Mouse (Mus musculus) limb, embryonic 11.5 days (tissue): ENCODE measurements at regions not wholly inside any gene's neighbourhood (a gene's known extent, or its start where the extent isn't known, plus 50 kb on each side); places are given as distances from the start of the nearest gene placed in this dataset.

Experiments used
- ATAC-seq: fragments of 200-750 bp; cut with Nextera tagmentation; 2 replicates; pipeline ENCODE4 v1.8.0; 2017; ENCODE audit warnings: low read depth; ENCODE audit not compliant: insufficient number of reproducible peaks, low FRiP score, low TSS enrichment
- DNase-seq: peaks from one replicate; pipeline ENCODE4 v3.0.0-alpha.2; 2015; ENCODE audit warnings: low spot score
- H3K27ac ChIP-seq: fragments of 300-500 bp; sonication (generic); replicated peaks from 2 replicates; pipeline ENCODE4 v1.5.1; 2014; ENCODE audit warnings: low read depth, mild to moderate bottlenecking, low read length
- H3K27me3 ChIP-seq: fragments of 300-500 bp; sonication (generic); 2 replicates; pipeline ENCODE4 v1.6.1; 2014; ENCODE audit warnings: mild to moderate bottlenecking, low read length, mixed read lengths; ENCODE audit not compliant: control insufficient read depth, insufficient read depth
- H3K36me3 ChIP-seq: fragments of 300-500 bp; sonication (generic); 2 replicates; pipeline ENCODE4 v1.6.1; 2014; ENCODE audit warnings: mild to moderate bottlenecking, low read length, moderate library complexity, mixed read lengths; ENCODE audit not compliant: control insufficient read depth, insufficient read depth
- H3K4me1 ChIP-seq: fragments of 300-500 bp; sonication (generic); 2 replicates; pipeline ENCODE4 v1.6.1; 2014; ENCODE audit warnings: low read length, mixed read lengths; ENCODE audit not compliant: control insufficient read depth, insufficient read depth
- H3K4me2 ChIP-seq: fragments of 300-500 bp; sonication (generic); 2 replicates; pipeline ENCODE4 v1.6.1; 2014; ENCODE audit warnings: low read depth, mild to moderate bottlenecking, moderate library complexity; ENCODE audit not compliant: severe bottlenecking
- H3K4me3 ChIP-seq: fragments of 300-500 bp; sonication (generic); 2 replicates; pipeline ENCODE4 v1.5.1; 2014; ENCODE audit warnings: low read depth, low read length
- H3K9ac ChIP-seq: fragments of 300-500 bp; sonication (generic); 2 replicates; pipeline ENCODE4 v1.6.1; 2014; ENCODE audit warnings: mild to moderate bottlenecking, low read length
- H3K9me3 ChIP-seq: fragments of 300-500 bp; sonication (generic); 2 replicates; pipeline ENCODE4 v1.6.1; 2016; ENCODE audit warnings: low read length; ENCODE audit not compliant: control insufficient read depth
- WGBS: fragments of 180-500 bp; shearing (Covaris S2); extraction: QIAGEN DNeasy Blood & Tissue Kit; methylation state at CpG from one replicate; pipeline ENCODE4 v1.1.7; 2014; 5-methylcytosine and 5-hydroxymethylcytosine counted together

- 72% methylated on average over 3 of the region's 3 CpGs for WGBS
- ATAC-seq = no peak
These were observed 234.6 kb upstream of the 4930412O13Rik start for GRCm38 (mm10) chr2:9646466-9646865.

DNA sequence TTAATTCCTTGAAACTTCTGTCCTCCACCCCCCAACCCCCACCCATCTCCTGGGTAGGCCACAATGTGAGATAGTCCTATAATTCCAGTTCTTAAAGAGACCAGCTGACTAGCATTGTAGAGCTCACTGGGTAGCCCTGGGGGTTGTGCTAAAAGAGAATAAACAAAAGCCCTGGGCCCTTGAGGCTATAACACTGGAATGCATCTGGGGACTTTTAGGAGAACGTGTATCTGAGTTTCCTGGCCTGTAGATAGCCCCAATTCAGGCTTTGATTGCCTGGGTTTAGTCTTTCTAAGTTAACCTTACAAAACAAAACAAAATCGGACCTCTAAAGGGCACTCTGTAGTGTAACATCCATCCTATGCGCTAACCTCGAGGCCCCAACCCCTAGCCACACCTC lies 234.1 kb upstream of the 4930412O13Rik start:
- Histone ChIP-seq H3K27ac (no peak overlapping the region), H3K27me3 (no peaks in the 10 kb centered on the region), H3K4me1 (no peaks in the 10 kb centered on the region), H3K9me3 (no peaks in the 10 kb centered on the region), H3K4me2 (no peak overlapping the region), H3K4me3 (no peak overlapping the region), H3K36me3 (no peaks in the 10 kb centered on the region), H3K9ac (no peak overlapping the region)
- ATAC-seq (no peak), DNase-seq (no peak)
- 33% methylated on average over 4 of the region's 4 CpGs for whole genome bisulfite sequencing

More at GRCm38 (mm10) chr2:9646466-9646865, 234.6 kb upstream of the 4930412O13Rik start:
- no peaks in the 10 kb centered on the region for H3K4me1 ChIP-seq
- no peak overlapping the region for H3K4me2 ChIP-seq
- no peaks in the 10 kb centered on the region for H3K36me3 ChIP-seq
- no peaks in the 10 kb centered on the region for H3K9me3 ChIP-seq
- H3K9ac ChIP-seq = no peak overlapping the region
- no peak for DNase-seq
- H3K4me3 ChIP-seq = no peak overlapping the region
- no peak overlapping the region for H3K27ac ChIP-seq
- no peaks in the 10 kb centered on the region for H3K27me3 ChIP-seq

- Histone ChIP-seq H3K4me2 (no peak overlapping the region), H3K27ac (no peak overlapping the region), H3K4me1 (no peaks in the 10 kb centered on the region), H3K27me3 (no peaks in the 10 kb centered on the region), H3K36me3 (no peaks in the 10 kb centered on the region), H3K4me3 (no peak overlapping the region), H3K9ac (no peak overlapping the region), H3K9me3 (no peaks in the 10 kb centered on the region)
- no peak for DNase-seq
- no peak for ATAC-seq
- 82% methylated on average over 1 of the region's 1 CpGs for WGBS
These were observed 231.0 kb upstream of the 4930412O13Rik start for GRCm38 (mm10) chr2:9650082-9650481.

GRCm38 (mm10) chr2:9658880-9659279 lies 222.2 kb upstream of the 4930412O13Rik start:
- Histone ChIP-seq H3K4me2 (no peak overlapping the region), H3K36me3 (no peaks in the 10 kb centered on the region), H3K27me3 (no peaks in the 10 kb centered on the region), H3K27ac (no peak overlapping the region), H3K9me3 (no peaks in the 10 kb centered on the region), H3K4me1 (no peaks in the 10 kb centered on the region), H3K9ac (no peak overlapping the region), H3K4me3 (no peak overlapping the region)
- ATAC-seq (no peak), DNase-seq (no peak)
- WGBS = 90% methylated on average over 4 of the region's 4 CpGs

- no peak overlapping the region for H3K4me3 ChIP-seq
- no peaks in the 10 kb centered on the region for H3K36me3 ChIP-seq
- DNase-seq = no peak
- H3K9ac ChIP-seq = no peak overlapping the region
- no peaks in the 10 kb centered on the region for H3K4me1 ChIP-seq
- no peak for ATAC-seq
- H3K27me3 ChIP-seq = no peaks in the 10 kb centered on the region
- H3K9me3 ChIP-seq = no peaks in the 10 kb centered on the region
- H3K4me2 ChIP-seq = no peak overlapping the region
- no peak overlapping the region for H3K27ac ChIP-seq
- WGBS = 84% methylated on average over 4 of the region's 4 CpGs
These were observed 211.4 kb upstream of the 4930412O13Rik start for GRCm38 (mm10) chr2:9669621-9670020.

DNA sequence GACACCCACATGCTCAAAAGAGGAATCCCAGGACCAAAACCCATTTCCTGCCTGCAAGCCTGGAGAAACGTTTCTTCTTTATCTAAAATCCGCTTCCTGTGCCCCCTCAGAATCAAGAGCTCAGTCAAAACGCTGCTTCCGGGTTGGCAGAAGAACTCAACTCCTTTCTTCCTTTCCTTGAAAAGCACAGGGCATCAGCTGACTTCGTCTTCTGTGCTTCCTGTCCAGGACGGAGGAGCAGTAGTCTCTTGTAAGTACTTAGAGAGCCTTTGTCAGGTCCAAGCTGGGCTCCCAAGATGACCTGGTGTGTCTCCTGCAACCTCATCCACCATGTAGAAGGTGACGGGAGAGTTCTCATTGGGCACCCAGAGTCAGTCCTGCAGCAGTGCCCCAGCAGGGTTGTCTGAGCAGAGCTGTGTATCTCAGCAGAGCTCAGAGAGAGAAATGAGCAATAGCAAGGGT lies 199.3 kb upstream of the 4930412O13Rik start:
- WGBS = 71% methylated on average over 7 of the region's 7 CpGs
- ATAC-seq (no peak), DNase-seq (no peak)
- Histone ChIP-seq H3K4me1 (no peaks in the 10 kb centered on the region), H3K27me3 (no peaks in the 10 kb centered on the region), H3K4me2 (no peak overlapping the region), H3K9ac (no peak overlapping the region), H3K36me3 (no peaks in the 10 kb centered on the region), H3K9me3 (no peaks in the 10 kb centered on the region), H3K4me3 (no peak overlapping the region), H3K27ac (no peak overlapping the region)

DNA sequence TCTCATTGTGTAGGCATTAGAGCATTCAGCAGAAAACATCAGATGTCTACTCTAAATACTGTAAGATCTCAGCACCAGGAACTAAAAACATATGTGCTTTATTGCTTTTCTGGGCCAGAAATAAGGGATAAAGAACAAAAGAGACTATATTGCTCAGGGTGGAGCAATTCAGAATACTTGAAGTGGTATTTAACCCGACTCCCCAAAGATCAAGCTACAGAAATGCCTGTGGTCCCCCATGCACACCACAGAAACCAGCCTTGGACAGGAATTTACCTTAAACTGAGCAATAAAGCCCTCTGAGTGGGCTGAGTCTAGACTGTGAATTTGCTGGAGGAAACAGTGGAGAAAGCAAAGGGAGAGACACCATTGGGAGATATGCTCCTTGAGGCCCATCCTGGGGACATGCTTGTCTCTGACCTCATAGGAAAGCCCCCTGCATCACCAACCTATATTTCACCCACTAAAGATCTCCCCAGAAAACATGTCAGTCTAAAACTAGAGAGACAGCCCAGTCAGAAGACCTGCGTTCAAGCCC lies 197.3 kb upstream of the 4930412O13Rik start:
- Histone ChIP-seq H3K9ac (no peak overlapping the region), H3K4me3 (no peak overlapping the region), H3K27me3 (no peaks in the 10 kb centered on the region), H3K36me3 (no peaks in the 10 kb centered on the region), H3K4me2 (no peak overlapping the region), H3K9me3 (no peaks in the 10 kb centered on the region), H3K4me1 (no peaks in the 10 kb centered on the region), H3K27ac (no peak overlapping the region)
- no peak for ATAC-seq
- DNase-seq = no peak
- 84% methylated on average over 2 of the region's 2 CpGs for WGBS

GRCm38 (mm10) chr2:9688176-9688575 lies 192.9 kb upstream of the 4930412O13Rik start:
- H3K9me3 ChIP-seq = no peaks in the 10 kb centered on the region
- H3K36me3 ChIP-seq = no peaks in the 10 kb centered on the region
- H3K4me3 ChIP-seq = no peak overlapping the region
- H3K27ac ChIP-seq = no peak overlapping the region
- ATAC-seq = no peak
- WGBS = 90% methylated on average over 7 of the region's 7 CpGs
- no peak overlapping the region for H3K9ac ChIP-seq
- H3K27me3 ChIP-seq = no peaks in the 10 kb centered on the region
- H3K4me1 ChIP-seq = no peaks in the 10 kb centered on the region
- no peak for DNase-seq
- H3K4me2 ChIP-seq = no peak overlapping the region

- no peak overlapping the region for H3K27ac ChIP-seq
- ATAC-seq = no peak
- H3K9ac ChIP-seq = no peak overlapping the region
- WGBS = 83% methylated on average over 5 of the region's 5 CpGs
- H3K4me2 ChIP-seq = no peak overlapping the region
- H3K4me3 ChIP-seq = no peak overlapping the region
- H3K36me3 ChIP-seq = no peaks in the 10 kb centered on the region
- H3K4me1 ChIP-seq = no peaks in the 10 kb centered on the region
- DNase-seq = no peak
- H3K27me3 ChIP-seq = no peaks in the 10 kb centered on the region
- no peaks in the 10 kb centered on the region for H3K9me3 ChIP-seq
These were observed 191.5 kb upstream of the 4930412O13Rik start for GRCm38 (mm10) chr2:9689518-9689917.
